Mouse (Mus musculus) heart, embryonic 15.5 days (tissue): ENCODE data around the gene Sumo3. TPM values are rescaled to one million over a fixed set of nuclear protein-coding genes. Genes with fewer than 3 reads are reported as not detected.

Experiments
- ATAC-seq: fragments of 200-750 bp; cut with Nextera tagmentation; replicated peaks from 2 replicates; pipeline ENCODE4 v1.8.0; 2017; ENCODE audit warnings: low read depth, moderate TSS enrichment; ENCODE audit not compliant: insufficient number of reproducible peaks, insufficient read depth, low FRiP score
- H3K27ac ChIP-seq: fragments of 300-500 bp; sonication (generic); 2 replicates; pipeline ENCODE4 v1.5.1; 2015; ENCODE audit warnings: mild to moderate bottlenecking, inconsistent platforms
- H3K27me3 ChIP-seq: fragments of 300-500 bp; sonication (generic); 2 replicates; pipeline ENCODE4 v1.6.1; 2015; ENCODE audit warnings: inconsistent platforms
- H3K36me3 ChIP-seq: fragments of 300-500 bp; sonication (generic); 2 replicates; pipeline ENCODE4 v1.6.1; 2015; ENCODE audit warnings: mild to moderate bottlenecking, inconsistent platforms
- H3K4me1 ChIP-seq: fragments of 300-500 bp; sonication (generic); replicated peaks from 2 replicates; pipeline ENCODE4 v1.6.1; 2015; ENCODE audit warnings: inconsistent platforms
- H3K4me2 ChIP-seq: fragments of 300-500 bp; sonication (generic); 2 replicates; pipeline ENCODE4 v1.6.1; 2015; ENCODE audit warnings: inconsistent platforms, mild to moderate bottlenecking, moderate library complexity
- H3K4me3 ChIP-seq: fragments of 300-500 bp; sonication (generic); 2 replicates; pipeline ENCODE4 v1.5.1; 2015; ENCODE audit warnings: mild to moderate bottlenecking, inconsistent platforms
- H3K9ac ChIP-seq: fragments of 300-500 bp; sonication (generic); 2 replicates; pipeline ENCODE4 v1.6.1; 2015; ENCODE audit warnings: mild to moderate bottlenecking, inconsistent platforms
- H3K9me3 ChIP-seq: fragments of 300-500 bp; sonication (generic); replicated peaks from 2 replicates; pipeline ENCODE4 v1.6.1; 2016; ENCODE audit warnings: inconsistent platforms
- WGBS: fragments of 180-500 bp; shearing (Covaris S2); methylation state at CpG from one replicate; pipeline ENCODE4 v1.1.7; 2015; ENCODE audit warnings: mixed read lengths; 5-methylcytosine and 5-hydroxymethylcytosine counted together
- polyA plus RNA-seq: library from polyadenylated mRNA; unstranded; fragments of >200 nt; fragmentation: Nextera tagmentation; extraction: Ambion mirVana; gene quantifications from 2 replicates; pipeline ENCODE4 v1.2.1, GENCODE M21; 2015

The Sumo3 gene
- polyA plus RNA-seq, 1 experiment from 2014 or later = 138 TPM

GRCm38 (mm10) chr10:77589749-77590148, 16.1 kb upstream of the Sumo3 start:
- ATAC-seq = no peak
- no peak overlapping the region for H3K9ac ChIP-seq
- H3K27me3 ChIP-seq = no peaks in the 10 kb centered on the region
- H3K4me3 ChIP-seq = no peak overlapping the region
- H3K4me2 ChIP-seq = no peak overlapping the region
- H3K27ac ChIP-seq = peak overlapping the region; percentile 62; the same call in 1 of the 2 replicates
- peaks cover 44% of the 10 kb centered on the region for H3K4me1 ChIP-seq
- peaks cover 39% of the 10 kb centered on the region for H3K36me3 ChIP-seq
- H3K9me3 ChIP-seq = no peaks in the 10 kb centered on the region
- 79% methylated on average over 8 of the region's 8 CpGs for WGBS

DNA sequence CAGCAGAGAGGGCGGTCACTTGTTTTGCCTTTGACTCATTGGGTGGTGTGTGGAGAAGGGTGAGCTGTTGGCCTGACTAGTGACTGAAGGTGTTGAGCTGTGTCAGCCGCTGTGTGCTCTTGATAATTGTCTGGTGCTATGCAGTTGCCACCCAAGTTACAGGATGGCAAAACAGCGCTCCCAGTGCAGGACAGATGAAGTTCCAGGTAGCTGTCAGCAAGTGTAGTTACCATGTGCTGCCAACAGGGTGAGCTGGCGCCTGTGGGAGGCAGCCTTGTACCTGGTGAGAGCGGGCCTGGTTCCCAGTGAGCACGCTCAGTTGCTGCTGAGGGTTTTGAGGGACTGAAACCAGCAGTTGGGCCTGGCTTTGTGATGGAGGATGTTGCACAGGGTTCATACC, 15.1 kb upstream of the Sumo3 start:
- Histone ChIP-seq H3K9me3 (no peaks in the 10 kb centered on the region), H3K4me3 (no peak overlapping the region), H3K27ac (0 out of 2 replicates have a peak overlapping the region, but pooled peaks have one; percentile 35), H3K9ac (no peak overlapping the region), H3K36me3 (peaks cover 49% of the 10 kb centered on the region), H3K4me2 (no peak overlapping the region), H3K27me3 (no peaks in the 10 kb centered on the region), H3K4me1 (peaks cover 42% of the 10 kb centered on the region)
- ATAC-seq = peak; percentile 53
- 40% methylated on average over 6 of the region's 6 CpGs for WGBS

DNA sequence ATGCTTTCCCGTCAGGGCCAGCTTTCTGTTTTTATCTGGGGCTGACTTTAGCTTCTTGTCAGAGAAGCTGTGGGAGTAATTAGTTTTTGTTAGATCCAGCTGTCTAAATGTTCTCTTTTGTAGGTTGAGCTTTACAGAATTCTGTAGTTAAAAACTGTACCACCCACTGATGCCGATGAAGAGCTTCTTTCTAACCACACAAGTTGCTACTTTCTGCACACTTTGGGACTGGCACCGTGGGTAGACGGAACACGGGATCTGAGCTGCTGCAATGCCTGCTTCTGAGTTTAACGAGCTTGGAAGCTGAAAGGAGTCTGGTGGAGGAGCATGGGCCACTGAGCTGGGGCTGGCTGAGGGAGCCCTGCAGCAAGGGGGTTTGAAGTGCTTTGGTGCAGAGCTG, 14.4 kb upstream of the Sumo3 start:
- Histone ChIP-seq H3K27ac (no peak overlapping the region), H3K27me3 (no peaks in the 10 kb centered on the region), H3K4me1 (peaks cover 37% of the 10 kb centered on the region), H3K9me3 (no peaks in the 10 kb centered on the region), H3K4me3 (no peak overlapping the region), H3K36me3 (peaks cover 51% of the 10 kb centered on the region), H3K9ac (no peak overlapping the region), H3K4me2 (no peak overlapping the region)
- ATAC-seq = no peak
- WGBS = 78% methylated on average over 6 of the region's 6 CpGs

DNA sequence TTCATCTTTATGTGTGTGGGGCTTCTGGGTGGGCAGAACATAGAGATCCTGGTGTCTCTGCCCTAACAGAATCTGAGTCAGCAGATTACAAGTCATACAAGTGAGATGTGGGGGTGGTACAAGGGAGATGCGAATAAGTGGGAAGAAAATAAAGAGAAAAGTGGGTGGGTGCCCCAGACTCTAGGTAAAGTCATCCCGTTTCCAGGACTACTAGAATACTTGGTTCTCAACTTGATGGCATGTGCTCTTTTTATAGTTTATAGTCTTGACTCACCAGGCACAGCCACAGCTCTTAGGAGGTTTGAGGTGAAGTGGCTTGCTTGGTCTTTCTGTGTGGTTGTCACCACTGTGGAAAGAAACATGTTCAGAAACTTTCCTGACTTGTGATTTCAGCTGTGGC, 9.8 kb upstream of the Sumo3 start:
- Histone ChIP-seq H3K9ac (no peak overlapping the region), H3K4me3 (no peak overlapping the region), H3K27ac (no peak overlapping the region), H3K27me3 (no peaks in the 10 kb centered on the region), H3K4me1 (peaks cover 3% of the 10 kb centered on the region), H3K4me2 (no peak overlapping the region), H3K36me3 (peaks cover 64% of the 10 kb centered on the region), H3K9me3 (no peaks in the 10 kb centered on the region)
- WGBS = 81% methylated on average over 2 of the region's 2 CpGs
- no peak for ATAC-seq

DNA sequence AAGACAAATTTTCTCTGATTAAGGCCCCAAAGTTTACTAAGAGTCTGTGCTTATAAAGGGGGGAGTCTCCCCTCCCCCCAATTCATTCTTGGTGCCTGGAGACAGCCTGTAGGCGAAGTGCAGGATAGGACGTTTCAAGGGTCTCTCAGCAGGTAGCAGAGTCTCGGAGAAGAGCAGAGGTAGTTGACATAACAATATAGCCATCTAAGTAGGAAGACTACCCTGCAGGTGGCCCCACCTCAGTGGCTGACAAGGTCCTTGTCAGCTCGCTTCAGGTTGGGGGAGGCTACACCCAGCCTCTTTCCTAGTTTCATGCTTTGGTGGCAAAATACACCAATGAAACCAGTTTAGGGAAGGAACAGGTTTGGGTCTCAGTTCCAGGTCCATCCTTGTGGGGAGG, 2.9 kb upstream of the Sumo3 start:
- Histone ChIP-seq H3K36me3 (peaks cover 14% of the 10 kb centered on the region), H3K9me3 (no peaks in the 10 kb centered on the region), H3K4me3 (no peak overlapping the region), H3K4me1 (peaks cover 26% of the 10 kb centered on the region), H3K4me2 (no peak overlapping the region), H3K27me3 (no peaks in the 10 kb centered on the region), H3K9ac (no peak overlapping the region), H3K27ac (no peak overlapping the region)
- 69% methylated on average over 4 of the region's 4 CpGs for WGBS
- no peak for ATAC-seq

DNA sequence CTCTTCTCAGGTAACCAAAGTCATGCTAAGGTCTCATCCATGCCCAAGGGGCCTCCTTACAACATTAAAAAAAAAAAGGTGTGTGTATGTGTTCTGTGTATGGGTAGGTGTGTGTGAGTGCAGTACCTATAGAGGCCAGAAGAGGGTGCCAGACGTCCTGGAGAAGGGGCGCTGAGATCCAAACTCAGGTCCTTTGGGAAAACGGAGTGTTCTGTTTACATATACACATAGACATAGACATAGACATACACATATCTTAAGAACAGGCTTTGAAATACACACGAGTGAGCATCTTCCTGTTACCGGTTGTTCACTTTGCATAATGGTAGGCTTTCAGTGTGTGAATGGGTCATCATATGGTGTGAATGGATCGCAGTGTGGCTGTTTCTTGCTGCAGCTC, 1.8 kb upstream of the Sumo3 start:
- no peaks in the 10 kb centered on the region for H3K27me3 ChIP-seq
- H3K4me2 ChIP-seq = no peak overlapping the region
- H3K36me3 ChIP-seq = peaks cover 3% of the 10 kb centered on the region; the same call in 1 of the 2 replicates
- 88% methylated on average over 6 of the region's 6 CpGs for WGBS
- ATAC-seq = no peak
- no peaks in the 10 kb centered on the region for H3K9me3 ChIP-seq
- H3K4me1 ChIP-seq = peaks cover 26% of the 10 kb centered on the region
- no peak overlapping the region for H3K27ac ChIP-seq
- no peak overlapping the region for H3K9ac ChIP-seq
- H3K4me3 ChIP-seq = no peak overlapping the region

GRCm38 (mm10) chr10:77604958-77605357, 939 bp upstream of the Sumo3 start:
- Histone ChIP-seq H3K4me2 (no peak overlapping the region), H3K27me3 (no peaks in the 10 kb centered on the region), H3K27ac (peak overlapping the region; percentile 98), H3K4me3 (no peak overlapping the region), H3K36me3 (peaks cover 7% of the 10 kb centered on the region; the same call in 1 of the 2 replicates), H3K9me3 (no peaks in the 10 kb centered on the region), H3K4me1 (peaks cover 26% of the 10 kb centered on the region), H3K9ac (no peak overlapping the region)
- 25% methylated on average over 5 of the region's 5 CpGs for WGBS
- no peak for ATAC-seq

DNA sequence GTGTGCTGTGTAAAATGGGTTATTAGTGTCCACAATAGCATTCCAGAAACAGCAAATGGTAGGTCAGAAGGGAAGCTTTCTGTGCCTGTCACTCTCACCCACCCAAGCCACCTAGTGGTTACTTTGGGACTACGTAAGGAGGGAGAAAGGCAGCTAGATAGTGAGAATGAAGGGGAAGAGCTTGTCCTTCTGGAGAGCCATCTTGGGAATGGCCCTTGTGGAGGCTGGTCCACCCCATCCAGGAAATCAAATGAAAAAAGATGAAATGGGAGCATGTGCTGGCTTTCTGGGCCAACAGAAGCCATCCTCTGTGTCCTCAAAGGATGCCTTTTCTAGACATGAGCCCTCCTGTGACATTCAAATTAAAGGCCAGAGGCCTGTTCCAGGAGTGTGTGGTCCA, 529 bp upstream of the Sumo3 start:
- Histone ChIP-seq H3K9me3 (no peaks in the 10 kb centered on the region), H3K4me3 (peak overlapping the region; percentile 72), H3K36me3 (peaks cover 11% of the 10 kb centered on the region; the same call in 1 of the 2 replicates), H3K4me2 (peak overlapping the region; percentile 83), H3K27me3 (no peaks in the 10 kb centered on the region), H3K9ac (peak overlapping the region; percentile 84; the same call in 1 of the 2 replicates), H3K27ac (peak overlapping the region; percentile 98), H3K4me1 (peaks cover 26% of the 10 kb centered on the region)
- 10% methylated on average over 1 of the region's 1 CpGs for WGBS
- ATAC-seq = no peak

DNA sequence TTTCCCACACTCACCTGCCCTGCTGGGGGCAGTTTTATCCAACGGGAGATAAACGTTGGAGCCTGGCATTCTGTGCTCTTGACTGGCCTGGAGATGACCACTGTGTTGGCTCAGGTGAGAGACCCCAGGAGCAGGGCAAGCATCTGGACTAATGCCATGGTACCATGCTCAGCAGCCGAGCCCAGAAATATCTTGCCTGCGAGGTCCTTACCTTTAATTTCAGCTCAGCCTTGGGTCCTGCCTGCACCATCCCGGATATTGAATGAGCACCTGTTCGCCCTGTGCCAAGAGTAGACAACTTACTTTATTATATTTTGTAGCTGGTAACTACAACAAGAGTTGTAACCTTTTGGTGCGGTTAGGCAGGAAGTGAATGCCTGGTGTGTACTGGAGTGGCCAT, 958 bp downstream of the Sumo3 start:
- no peak for ATAC-seq
- 30% methylated on average over 7 of the region's 7 CpGs for WGBS

GRCm38 (mm10) chr10:77607441-77607840, 1.5 kb downstream of the Sumo3 start:
- no peaks in the 10 kb centered on the region for H3K27me3 ChIP-seq
- H3K4me3 ChIP-seq = peak overlapping the region; percentile 72
- H3K4me1 ChIP-seq = peaks cover 30% of the 10 kb centered on the region
- peak overlapping the region; percentile 98; the same call in 1 of the 2 replicates for H3K27ac ChIP-seq
- no peak for ATAC-seq
- WGBS = 63% methylated on average over 5 of the region's 5 CpGs
- H3K4me2 ChIP-seq = peak overlapping the region; percentile 83
- H3K9ac ChIP-seq = no peak overlapping the region
- no peaks in the 10 kb centered on the region for H3K9me3 ChIP-seq
- peaks cover 27% of the 10 kb centered on the region for H3K36me3 ChIP-seq

More for the DNA sequence above, 958 bp downstream of the Sumo3 start:
- Histone ChIP-seq H3K27ac (peak overlapping the region; percentile 98), H3K36me3 (peaks cover 23% of the 10 kb centered on the region; the same call in 1 of the 2 replicates), H3K9ac (peak overlapping the region; percentile 72), H3K27me3 (no peaks in the 10 kb centered on the region), H3K4me2 (peak overlapping the region; percentile 83), H3K9me3 (no peaks in the 10 kb centered on the region), H3K4me1 (peaks cover 30% of the 10 kb centered on the region), H3K4me3 (peak overlapping the region; percentile 72)

DNA sequence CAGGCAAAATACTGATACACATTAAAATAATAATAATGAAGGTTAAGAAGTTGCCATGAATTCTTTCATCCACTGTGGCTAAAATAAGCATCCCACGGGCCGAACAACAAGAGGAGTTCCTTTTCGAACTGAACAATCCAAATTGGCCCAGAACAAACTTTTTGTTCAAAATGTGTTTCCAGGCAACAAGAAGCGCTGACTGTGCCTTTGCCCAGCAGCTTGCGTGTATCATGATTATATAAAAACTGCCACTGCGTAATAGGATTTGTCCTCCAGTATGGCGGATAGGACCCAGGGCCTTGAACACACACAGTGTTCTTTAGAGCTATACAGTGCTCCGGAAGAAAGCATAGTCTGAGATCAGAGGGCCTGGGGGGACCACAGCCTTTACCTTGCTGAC, 2.7 kb downstream of the Sumo3 start:
- WGBS = 90% methylated on average over 8 of the region's 8 CpGs
- no peaks in the 10 kb centered on the region for H3K27me3 ChIP-seq
- H3K4me3 ChIP-seq = no peak overlapping the region
- H3K9ac ChIP-seq = no peak overlapping the region
- no peaks in the 10 kb centered on the region for H3K9me3 ChIP-seq
- no peak overlapping the region for H3K27ac ChIP-seq
- H3K4me1 ChIP-seq = peaks cover 36% of the 10 kb centered on the region
- ATAC-seq = no peak
- H3K36me3 ChIP-seq = peaks cover 30% of the 10 kb centered on the region
- no peak overlapping the region for H3K4me2 ChIP-seq

DNA sequence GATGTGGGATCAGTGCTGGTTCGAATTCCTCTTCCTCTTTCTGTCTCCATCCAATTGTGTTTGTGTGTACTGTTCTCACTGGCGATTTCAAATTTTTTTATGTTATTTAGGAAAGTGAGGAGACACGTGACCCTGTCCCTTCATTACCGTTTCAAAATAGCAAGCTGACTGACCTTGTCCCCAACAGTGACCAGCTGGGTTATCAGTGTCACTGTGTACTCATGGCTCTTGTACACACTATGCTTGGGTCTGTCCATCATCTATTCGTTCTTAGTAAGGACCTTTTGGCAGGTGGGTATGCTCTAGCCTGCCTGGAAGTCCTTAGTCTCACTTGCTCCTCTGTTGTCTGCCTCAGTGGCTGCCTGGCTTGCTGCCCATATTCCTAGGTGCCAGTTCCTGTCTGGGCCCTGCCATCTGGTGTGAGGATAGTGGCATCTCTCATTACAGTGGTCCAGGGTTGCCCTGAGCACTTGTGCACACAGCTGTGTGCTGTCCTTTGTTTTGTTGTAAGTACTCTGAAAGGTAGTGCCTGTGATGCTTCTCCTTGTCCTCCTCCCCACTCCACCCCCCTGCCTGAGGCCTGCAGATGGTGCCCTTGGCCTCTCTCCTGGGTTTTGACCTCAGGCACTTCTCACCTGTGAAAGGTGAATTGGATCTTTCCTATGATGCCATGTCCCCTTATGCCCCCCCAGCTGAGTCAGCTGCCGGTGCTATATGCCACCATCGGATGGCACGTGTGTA, 4.5 kb downstream of the Sumo3 start:
- H3K4me1 ChIP-seq = peaks cover 29% of the 10 kb centered on the region
- H3K27me3 ChIP-seq = no peaks in the 10 kb centered on the region
- no peak overlapping the region for H3K4me2 ChIP-seq
- no peak for ATAC-seq
- peaks cover 43% of the 10 kb centered on the region for H3K36me3 ChIP-seq
- no peak overlapping the region for H3K9ac ChIP-seq
- H3K4me3 ChIP-seq = no peak overlapping the region
- WGBS = 82% methylated on average over 8 of the region's 8 CpGs
- no peak overlapping the region for H3K27ac ChIP-seq
- no peaks in the 10 kb centered on the region for H3K9me3 ChIP-seq
